Mouse (Mus musculus) lung, postnatal 0 days (tissue): ENCODE data around the gene Aldh3b1.

ENCODE experiments used
- CTCF ChIP-seq: IDR thresholded peaks from 2 replicates; pipeline ENCODE4 v1.5.1; 2016; ENCODE audit warnings: antibody characterized with exemption, mild to moderate bottlenecking
- EP300 ChIP-seq: IDR thresholded peaks from 2 replicates; pipeline ENCODE4 v1.6.1; 2016; ENCODE audit warnings: antibody characterized with exemption, mild to moderate bottlenecking, control low read depth

DNA sequence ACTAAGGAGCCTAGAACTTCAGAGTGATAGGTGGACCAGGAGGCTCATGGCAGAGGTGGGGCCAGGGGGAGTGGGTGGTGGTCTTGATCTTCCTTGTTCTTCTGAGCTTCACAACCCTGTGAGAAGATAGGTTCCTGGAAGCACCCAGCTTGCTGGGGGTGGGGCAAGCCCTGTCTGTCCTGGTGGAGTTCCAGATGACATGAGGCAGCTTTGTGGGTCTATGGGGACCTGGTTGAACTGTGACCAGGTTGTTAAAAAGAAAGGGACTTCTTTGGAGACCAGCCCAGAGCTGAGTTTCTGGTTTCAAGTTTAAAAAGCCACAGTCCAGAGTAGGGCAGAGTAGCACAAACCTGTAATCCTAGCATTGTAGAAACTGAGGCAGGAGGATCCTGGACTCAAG is 29.4 kb upstream of the Aldh3b1 start:
- no peak for TF ChIP-seq CTCF
- TF ChIP-seq EP300 = no peak
